Mouse (Mus musculus) MEL (cell line): ENCODE measurements around the gene Tuft1.

Source experiments
- EP300 ChIP-seq, 2 experiments: IDR thresholded peaks; 2 replicates each; pipeline ENCODE4 v1.6.1; 2011; ENCODE audit warnings: improper control_type of control experiment in 2 of 2, low read length in 2 of 2, low read depth in 1 of 2, mild to moderate bottlenecking in 1 of 2
- POLR2A ChIP-seq, 2 experiments: IDR thresholded peaks; 2 replicates each; pipeline ENCODE4 v1.6.1; 2011 to 2012; ENCODE audit warnings: low read length in 2 of 2, mild to moderate bottlenecking in 2 of 2, control low read depth in 1 of 2, improper control_type of control experiment in 1 of 2, low read depth in 1 of 2, moderate library complexity in 1 of 2; ENCODE audit not compliant: control insufficient read depth in 1 of 2, insufficient read depth in 1 of 2, poor library complexity in 1 of 2

- TF ChIP-seq POLR2A (IDR thresholded peaks at IDR 0.05; ENCODE audit: control insufficient read depth in 1 of 2, insufficient read depth in 1 of 2, low read depth in 1 of 2, low read length in 2 of 2, poor library complexity in 1 of 2) (no peak), EP300 (IDR thresholded peaks at IDR 0.05; ENCODE audit: low read depth in 1 of 2, low read length in 2 of 2) (no peak)
Measured at GRCm38 (mm10) chr3:94622550-94622949, 36.1 kb downstream of the Tuft1 start.
